In genomic region chr17:78264116-78264515, GRCm38 (mm10) we compare ENCODE assay signal across 19 mouse cellular contexts.
DNase-seq lines count a peak whose midpoint lies in the region; ATAC-seq lines count a peak whose summit lies in the region.
"Had no signal": no experiment of that assay in that cellular context is flagged by ENCODE, and none has a peak within 500 bp of the region (broad histone marks: within the 10 kb centered on the region; RNA-seq: fewer than 3 reads in every experiment).

No protein-coding gene starts in this region.

- H3K27me3 ChIP-seq in midbrain, embryonic 13.5 days = no peaks in the 10 kb centered on the region
- no peaks in the 10 kb centered on the region for H3K27me3 ChIP-seq in midbrain, embryonic 10.5 days (ENCODE audit: low read depth, poor library complexity, severe bottlenecking)
- H3K27me3 ChIP-seq in embryonic facial prominence, embryonic 12.5 days = no peaks in the 10 kb centered on the region
- no peaks in the 10 kb centered on the region for H3K27me3 ChIP-seq in hindbrain, embryonic 14.5 days (ENCODE audit: control insufficient read depth, insufficient read depth, low read length)
- no peaks in the 10 kb centered on the region for H3K27me3 ChIP-seq in midbrain, embryonic 16.5 days (ENCODE audit: control insufficient read depth, insufficient read depth, low read depth, low read length)
- H3K27me3 ChIP-seq: liver, embryonic 12.5 days; lung, embryonic 15.5 days; Patski; stomach, embryonic 15.5 days had no signal

- H3K4me2 ChIP-seq in midbrain, embryonic 13.5 days (replicated peaks) = no peak overlapping the region
- H3K4me2 ChIP-seq in embryonic facial prominence, embryonic 12.5 days (replicated peaks) = peak overlapping the region; percentile 2; the same call in 1 of the 2 replicates
- no peak overlapping the region for H3K4me2 ChIP-seq in hindbrain, embryonic 14.5 days (replicated peaks)
- no peak overlapping the region for H3K4me2 ChIP-seq in midbrain, embryonic 16.5 days (ENCODE audit: low read length)
- H3K4me2 ChIP-seq: liver, embryonic 12.5 days; lung, embryonic 15.5 days; stomach, embryonic 15.5 days had no signal

- no peaks in the 10 kb centered on the region for H3K36me3 ChIP-seq in midbrain, embryonic 13.5 days
- H3K36me3 ChIP-seq in midbrain, embryonic 10.5 days = 0 out of 2 replicates have a peak, but pooled peaks cover 5% of the 10 kb centered on the region
- H3K36me3 ChIP-seq in embryonic facial prominence, embryonic 12.5 days = no peaks in the 10 kb centered on the region
- no peaks in the 10 kb centered on the region for H3K36me3 ChIP-seq in hindbrain, embryonic 14.5 days (replicated peaks; ENCODE audit: control insufficient read depth, insufficient read depth)
- no peaks in the 10 kb centered on the region for H3K36me3 ChIP-seq in midbrain, embryonic 16.5 days (ENCODE audit: control insufficient read depth, insufficient read depth, low read length)
- H3K36me3 ChIP-seq: heart, embryonic 10.5 days; liver, embryonic 12.5 days; lung, embryonic 15.5 days; stomach, embryonic 15.5 days had no signal

- H3K9ac ChIP-seq in midbrain, embryonic 13.5 days (replicated peaks) = no peak overlapping the region
- no peak overlapping the region for H3K9ac ChIP-seq in embryonic facial prominence, embryonic 12.5 days
- H3K9ac ChIP-seq in hindbrain, embryonic 14.5 days = no peak overlapping the region
- H3K9ac ChIP-seq in midbrain, embryonic 16.5 days (ENCODE audit: low read depth, low read length) = no peak overlapping the region
- H3K9ac ChIP-seq: liver, embryonic 12.5 days; lung, embryonic 15.5 days; stomach, embryonic 15.5 days had no signal

- WGBS in midbrain, embryonic 13.5 days = 67% methylated on average over 11 of the region's 11 CpGs
- 87% methylated on average over 11 of the region's 11 CpGs for WGBS in midbrain, embryonic 10.5 days
- 23% methylated on average over 11 of the region's 11 CpGs for WGBS in embryonic facial prominence, embryonic 12.5 days
- 50% methylated on average over 11 of the region's 11 CpGs for WGBS in hindbrain, embryonic 14.5 days
- 60% methylated on average over 11 of the region's 11 CpGs for WGBS in midbrain, embryonic 16.5 days

- peaks cover 10% of the 10 kb centered on the region; the same call in 1 of the 2 replicates for H3K4me1 ChIP-seq in midbrain, embryonic 13.5 days (replicated peaks)
- H3K4me1 ChIP-seq in midbrain, embryonic 10.5 days = peaks cover 9% of the 10 kb centered on the region
- peaks cover 9% of the 10 kb centered on the region for H3K4me1 ChIP-seq in embryonic facial prominence, embryonic 12.5 days
- peaks cover 9% of the 10 kb centered on the region for H3K4me1 ChIP-seq in hindbrain, embryonic 14.5 days (replicated peaks; ENCODE audit: control insufficient read depth, insufficient read depth, low read length)
- no peaks in the 10 kb centered on the region; the same call in 1 of the 2 replicates for H3K4me1 ChIP-seq in midbrain, embryonic 16.5 days (ENCODE audit: control insufficient read depth, insufficient read depth, low read length)

- peak; percentile 59; the same call in 1 of the 2 replicates for ATAC-seq in midbrain, embryonic 13.5 days
- ATAC-seq in embryonic facial prominence, embryonic 12.5 days (ENCODE audit: insufficient number of reproducible peaks, insufficient read depth, low FRiP score, low TSS enrichment) = no peak
- ATAC-seq in hindbrain, embryonic 14.5 days (ENCODE audit: low FRiP score) = peak; percentile 63; the same call in 1 of the 2 replicates
- ATAC-seq in midbrain, embryonic 16.5 days = peak; percentile 40; the same call in 1 of the 2 replicates
- ATAC-seq: activated CD4-positive, CD25-positive, alpha-beta regulatory T cell, adult 4 months; liver, embryonic 12.5 days; Patski had no signal

- no peak overlapping the region for H3K27ac ChIP-seq in midbrain, embryonic 13.5 days
- no peak overlapping the region for H3K27ac ChIP-seq in midbrain, embryonic 10.5 days (replicated peaks)
- H3K27ac ChIP-seq in embryonic facial prominence, embryonic 12.5 days = no peak overlapping the region
- no peak overlapping the region for H3K27ac ChIP-seq in hindbrain, embryonic 14.5 days
- H3K27ac ChIP-seq in midbrain, embryonic 16.5 days (ENCODE audit: low read length) = no peak overlapping the region
- H3K27ac ChIP-seq: heart, embryonic 10.5 days; liver, embryonic 12.5 days; lung, embryonic 15.5 days; macrophage; stomach, embryonic 15.5 days had no signal

- DNase-seq in midbrain, embryonic 10.5 days (ENCODE audit: low spot score) = no peak
- no peak for DNase-seq in hindbrain, embryonic 14.5 days (ENCODE audit: low spot score)
- DNase-seq in thymus, adult 18-20 months = no peak
- no peak for DNase-seq in cerebellum, postnatal 25 days
- DNase-seq: adrenal gland, postnatal 36 days; cerebellum, postnatal 10 days; gastrocnemius, postnatal 25 days; heart, postnatal 14 days had no signal

- H3K4me3 ChIP-seq in midbrain, embryonic 13.5 days (replicated peaks) = no peak overlapping the region
- H3K4me3 ChIP-seq in midbrain, embryonic 10.5 days = no peak overlapping the region
- no peak overlapping the region for H3K4me3 ChIP-seq in embryonic facial prominence, embryonic 12.5 days
- H3K4me3 ChIP-seq in hindbrain, embryonic 14.5 days (replicated peaks; ENCODE audit: low read length) = no peak overlapping the region
- H3K4me3 ChIP-seq in midbrain, embryonic 16.5 days (ENCODE audit: low read depth, low read length) = no peak overlapping the region
- H3K4me3 ChIP-seq: heart, embryonic 10.5 days; liver, embryonic 12.5 days; lung, embryonic 15.5 days; myocyte; stomach, embryonic 15.5 days had no signal

- H3K9me3 ChIP-seq in midbrain, embryonic 13.5 days = no peaks in the 10 kb centered on the region
- peaks cover 5% of the 10 kb centered on the region; the same call in 1 of the 2 replicates for H3K9me3 ChIP-seq in midbrain, embryonic 10.5 days (replicated peaks)
- H3K9me3 ChIP-seq in embryonic facial prominence, embryonic 12.5 days = no peaks in the 10 kb centered on the region
- no peaks in the 10 kb centered on the region for H3K9me3 ChIP-seq in hindbrain, embryonic 14.5 days (ENCODE audit: control insufficient read depth, low read length)
- H3K9me3 ChIP-seq in midbrain, embryonic 16.5 days (replicated peaks; ENCODE audit: control insufficient read depth, low read length, poor library complexity, severe bottlenecking) = no peaks in the 10 kb centered on the region
- H3K9me3 ChIP-seq: heart, embryonic 10.5 days; liver, embryonic 12.5 days; lung, embryonic 15.5 days; stomach, embryonic 15.5 days had no signal
